Mouse (Mus musculus) kidney, postnatal 0 days (tissue): ENCODE measurements around the gene Rasgrp4. TPM values are rescaled to one million over a fixed set of nuclear protein-coding genes. Genes with fewer than 3 reads are reported as not detected.

ENCODE experiments used
- ATAC-seq: fragments of 200-750 bp; cut with Nextera tagmentation; replicated peaks from 2 replicates; pipeline ENCODE4 v1.8.0; 2017; ENCODE audit warnings: low read depth, moderate number of reproducible peaks, moderate TSS enrichment, moderate library complexity; ENCODE audit not compliant: low FRiP score
- DNase-seq: peaks from one replicate; pipeline ENCODE4 v3.0.0-alpha.2; 2016; ENCODE audit warnings: low spot score
- H3K27ac ChIP-seq: fragments of 300-500 bp; sonication (generic); 2 replicates; pipeline ENCODE4 v1.5.1; 2014; ENCODE audit warnings: mild to moderate bottlenecking
- H3K27me3 ChIP-seq: fragments of 300-500 bp; sonication (generic); 2 replicates; pipeline ENCODE4 v1.6.1; 2014; ENCODE audit warnings: low read length, mixed read lengths; ENCODE audit not compliant: insufficient read depth
- H3K36me3 ChIP-seq: fragments of 300-500 bp; sonication (generic); 2 replicates; pipeline ENCODE4 v1.6.1; 2014; ENCODE audit warnings: low read length, mixed read lengths; ENCODE audit not compliant: insufficient read depth
- H3K4me1 ChIP-seq: fragments of 300-500 bp; sonication (generic); replicated peaks from 2 replicates; pipeline ENCODE4 v1.6.1; 2014; ENCODE audit warnings: antibody characterized with exemption, low read length, mixed read lengths; ENCODE audit not compliant: insufficient read depth
- H3K4me2 ChIP-seq: fragments of 300-500 bp; sonication (generic); 2 replicates; pipeline ENCODE4 v1.6.1; 2014; ENCODE audit warnings: mild to moderate bottlenecking, low read length, moderate library complexity, mixed read lengths
- H3K4me3 ChIP-seq: fragments of 300-500 bp; sonication (generic); replicated peaks from 2 replicates; pipeline ENCODE4 v1.5.1; 2014; ENCODE audit warnings: low read depth, low read length
- H3K9ac ChIP-seq: fragments of 300-500 bp; sonication (generic); 2 replicates; pipeline ENCODE4 v1.6.1; 2014; ENCODE audit warnings: low read depth, low read length
- H3K9me3 ChIP-seq: fragments of 300-500 bp; sonication (generic); replicated peaks from 2 replicates; pipeline ENCODE4 v1.6.1; 2016; ENCODE audit warnings: low read length, inconsistent platforms, mixed read lengths
- CTCF ChIP-seq: IDR thresholded peaks from 2 replicates; pipeline ENCODE4 v1.5.1; 2016; ENCODE audit warnings: antibody characterized with exemption, low read depth, mild to moderate bottlenecking, moderate library complexity
- WGBS: fragments of 180-500 bp; shearing (Covaris S2); extraction: QIAGEN DNeasy Blood & Tissue Kit; methylation state at CpG from one replicate; pipeline ENCODE4 v1.1.7; 2014; 5-methylcytosine and 5-hydroxymethylcytosine counted together
- polyA plus RNA-seq: library from polyadenylated mRNA; unstranded; fragments of >200 nt; fragmentation: Nextera tagmentation; extraction: Ambion mirVana; gene quantifications from 2 replicates; pipeline ENCODE4 v1.2.1, GENCODE M21; 2015

Gene Rasgrp4
- polyA plus RNA-seq, 1 experiment from 2014 or later = 0.49 TPM

GRCm38 (mm10) chr7:29167656-29168055, 33.0 kb downstream of the Rasgrp4 start:
- Histone ChIP-seq H3K9ac (no peak overlapping the region), H3K4me3 (no peak overlapping the region), H3K9me3 (no peaks in the 10 kb centered on the region), H3K27ac (no peak overlapping the region), H3K36me3 (0 out of 2 replicates have a peak, but pooled peaks cover under 1% of the 10 kb centered on the region), H3K4me1 (peaks cover 13% of the 10 kb centered on the region), H3K4me2 (peak overlapping the region; percentile 88), H3K27me3 (peaks cover 7% of the 10 kb centered on the region; the same call in 1 of the 2 replicates)
- ATAC-seq (no peak), DNase-seq (no peak)
- WGBS = 30% methylated on average over 19 of the region's 19 CpGs
- TF ChIP-seq CTCF = no peak

GRCm38 (mm10) chr7:29168121-29168695, 33.6 kb downstream of the Rasgrp4 start:
- Histone ChIP-seq H3K4me3 (peak overlapping the region; percentile 77), H3K9me3 (no peaks in the 10 kb centered on the region), H3K27me3 (peaks cover 7% of the 10 kb centered on the region; the same call in 1 of the 2 replicates), H3K9ac (no peak overlapping the region), H3K4me1 (peaks cover 13% of the 10 kb centered on the region), H3K36me3 (0 out of 2 replicates have a peak, but pooled peaks cover 6% of the 10 kb centered on the region), H3K27ac (peak overlapping the region; percentile 54; the same call in 1 of the 2 replicates), H3K4me2 (peak overlapping the region; percentile 88)
- no peak for TF ChIP-seq CTCF
- ATAC-seq = no peak
- 9% methylated on average over 10 of the region's 10 CpGs for WGBS
- DNase-seq = peak; percentile 21

- no peak for DNase-seq
- peaks cover 11% of the 10 kb centered on the region for H3K27me3 ChIP-seq
- H3K4me2 ChIP-seq = peak overlapping the region; percentile 88
- peak overlapping the region; percentile 77 for H3K4me3 ChIP-seq
- no peak for ATAC-seq
- TF ChIP-seq CTCF = no peak
- H3K27ac ChIP-seq = peak overlapping the region; percentile 54
- peak overlapping the region; percentile 62 for H3K9ac ChIP-seq
- peaks cover 13% of the 10 kb centered on the region for H3K4me1 ChIP-seq
- H3K9me3 ChIP-seq = no peaks in the 10 kb centered on the region
- WGBS = 0% methylated on average over 14 of the region's 14 CpGs
- 0 out of 2 replicates have a peak, but pooled peaks cover 12% of the 10 kb centered on the region for H3K36me3 ChIP-seq
Observed at GRCm38 (mm10) chr7:29168791-29169230, 34.2 kb downstream of the Rasgrp4 start.

GRCm38 (mm10) chr7:29169231-29170065, 34.8 kb downstream of the Rasgrp4 start:
- no peak for TF ChIP-seq CTCF
- peak; percentile 95 for DNase-seq
- H3K4me1 ChIP-seq = peaks cover 13% of the 10 kb centered on the region
- H3K4me2 ChIP-seq = peak overlapping the region; percentile 88
- H3K27me3 ChIP-seq = peaks cover 11% of the 10 kb centered on the region
- peak overlapping the region; percentile 54 for H3K27ac ChIP-seq
- H3K4me3 ChIP-seq = peak overlapping the region; percentile 77
- 0 out of 2 replicates have a peak, but pooled peaks cover 13% of the 10 kb centered on the region for H3K36me3 ChIP-seq
- under 1% methylated on average over 35 of the region's 39 CpGs for WGBS
- ATAC-seq = peak; percentile 81
- peak overlapping the region; percentile 62 for H3K9ac ChIP-seq
- H3K9me3 ChIP-seq = no peaks in the 10 kb centered on the region

- peak; percentile 75 for ATAC-seq
- peak within 1 kb of the TSS; percentile 62 for H3K9ac ChIP-seq
- H3K4me2 ChIP-seq = peak within 1 kb of the TSS; percentile 88
- H3K4me1 ChIP-seq = peaks cover 13% of the 10 kb centered on the region
- no peak for TF ChIP-seq CTCF
- WGBS = 1% methylated on average over 30 of the region's 30 CpGs
- H3K36me3 ChIP-seq = 0 out of 2 replicates have a peak, but pooled peaks cover 18% of the 10 kb centered on the region
- H3K4me3 ChIP-seq = peak within 1 kb of the TSS; percentile 77
- peak; percentile 93 for DNase-seq
- peaks cover 11% of the 10 kb centered on the region for H3K27me3 ChIP-seq
- peak within 1 kb of the TSS; percentile 87 for H3K27ac ChIP-seq
- H3K9me3 ChIP-seq = no peaks in the 10 kb centered on the region
Observed at GRCm38 (mm10) chr7:29170066-29170754, 35.6 kb downstream of the Rasgrp4 start, which contains the start of the genes Ggn and Spred3. Ggn (plus strand) TSS chr7:29170210. Spred3 (minus strand) TSS chr7:29170411.
